Mouse (Mus musculus) ovary, postnatal 10 days (tissue): ENCODE measurements around the gene Fbxl8.
A peak's percentile ranks its signal among the peaks of the same experiment; 100 is the strongest.
"Not testable (repeated sequence)": the region's sequence is repeated elsewhere in the genome, so short reads cannot be mapped to it uniquely, and the experiment has no call there.

Experiments
- DNase-seq: peaks from one replicate; pipeline ENCODE4 v3.0.0; 2022; ENCODE audit warnings: low spot score

Gene Fbxl8

DNA sequence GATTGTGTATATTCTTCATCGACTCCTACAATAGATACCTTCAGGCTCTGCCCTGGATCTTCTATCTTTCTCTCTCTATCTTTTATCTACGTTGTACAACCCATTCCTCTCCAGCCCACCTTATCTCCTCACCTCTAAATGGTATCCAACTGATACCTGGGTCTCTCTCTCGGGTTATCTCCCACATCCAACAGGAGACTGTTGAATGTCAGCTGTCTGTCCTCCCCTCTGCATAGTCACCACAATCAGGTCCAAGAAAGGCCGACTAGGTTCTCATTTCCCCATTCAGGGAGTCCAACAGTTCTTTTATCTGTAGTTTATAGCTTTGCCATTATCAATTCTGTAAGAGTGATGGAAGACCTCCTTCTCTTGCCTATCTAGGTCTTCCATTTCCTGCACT lies 17.8 kb downstream of the Fbxl8 start:
- DNase-seq: no peak

DNA sequence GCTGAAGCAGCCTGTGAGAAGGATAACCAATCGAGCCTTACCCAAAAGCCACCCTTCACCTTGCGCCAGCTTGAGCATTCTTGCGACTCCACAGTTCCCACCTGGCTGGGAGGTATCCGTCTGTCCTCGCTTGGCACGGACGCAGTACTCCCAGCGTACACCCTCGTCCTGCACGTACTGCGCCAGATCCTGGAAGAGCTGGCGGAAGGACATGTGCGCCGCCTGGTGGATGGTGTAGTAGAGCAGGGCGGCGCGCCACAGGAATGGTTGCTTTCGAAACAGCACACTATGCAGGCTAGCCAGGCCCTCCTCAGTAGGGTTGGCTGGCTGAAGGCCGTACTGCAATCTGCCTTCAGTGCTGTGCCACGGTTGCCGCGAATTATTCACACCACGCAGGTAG lies 18.6 kb downstream of the Fbxl8 start:
- DNase-seq: no peak

DNA sequence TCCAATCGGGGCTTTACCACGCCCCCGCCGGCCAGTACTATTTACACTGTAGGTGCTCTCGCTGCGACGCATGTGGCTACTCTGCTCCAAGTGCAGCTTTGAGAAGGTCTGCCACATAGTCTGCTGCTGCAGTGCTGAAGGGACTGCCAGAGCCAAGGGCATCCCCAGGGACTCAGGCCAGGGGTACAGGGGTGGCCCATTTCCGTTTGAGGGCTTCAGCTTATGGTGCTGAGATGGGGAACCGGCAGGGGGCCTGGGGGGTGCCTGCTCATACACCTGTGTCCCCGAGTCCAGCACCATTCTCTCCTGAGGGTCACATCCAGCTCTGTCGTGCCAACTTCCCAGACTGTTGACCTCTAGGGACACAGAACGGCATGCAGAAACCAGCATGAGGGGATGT lies 21.1 kb downstream of the Fbxl8 start:
- no peak for DNase-seq

DNA sequence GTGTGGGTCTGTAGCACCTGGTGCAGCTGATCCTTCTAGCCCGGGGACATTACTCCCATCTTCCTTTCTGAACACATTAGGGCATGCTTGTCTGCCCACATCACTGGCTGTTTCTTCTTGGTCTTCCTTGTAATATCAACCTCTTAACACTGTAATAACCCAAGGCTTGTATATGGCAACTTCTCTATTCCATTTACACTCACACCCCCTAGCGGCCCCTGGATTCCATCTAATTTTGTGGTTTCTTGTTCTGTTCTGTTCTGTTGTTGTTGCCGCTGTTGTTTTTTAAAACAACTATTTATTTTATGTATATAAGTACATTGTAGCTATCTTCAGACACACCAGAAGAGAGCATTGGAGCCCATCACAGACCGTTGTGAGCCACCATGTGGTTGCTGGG lies 22.5 kb downstream of the Fbxl8 start:
- DNase-seq: no peak

DNA sequence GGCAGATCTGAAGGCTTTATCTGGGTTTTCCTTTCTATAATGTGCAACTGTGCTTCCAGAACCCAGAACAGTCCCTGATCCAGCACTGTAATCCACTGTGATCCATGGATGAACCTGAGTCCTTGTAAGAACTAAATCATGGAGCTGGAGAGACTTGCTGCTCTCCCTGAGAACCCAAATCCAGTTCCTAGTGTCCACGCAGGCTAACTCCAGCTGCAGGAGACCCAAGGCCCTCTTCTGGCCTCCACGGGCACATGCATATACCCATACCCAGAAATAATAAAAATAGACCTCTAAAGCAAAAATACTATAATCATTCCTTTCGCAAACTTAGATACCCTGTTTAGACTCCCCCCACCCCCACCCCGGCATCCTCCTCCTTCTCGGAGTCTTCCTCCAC lies 23.8 kb downstream of the Fbxl8 start:
- DNase-seq: no peak

DNA sequence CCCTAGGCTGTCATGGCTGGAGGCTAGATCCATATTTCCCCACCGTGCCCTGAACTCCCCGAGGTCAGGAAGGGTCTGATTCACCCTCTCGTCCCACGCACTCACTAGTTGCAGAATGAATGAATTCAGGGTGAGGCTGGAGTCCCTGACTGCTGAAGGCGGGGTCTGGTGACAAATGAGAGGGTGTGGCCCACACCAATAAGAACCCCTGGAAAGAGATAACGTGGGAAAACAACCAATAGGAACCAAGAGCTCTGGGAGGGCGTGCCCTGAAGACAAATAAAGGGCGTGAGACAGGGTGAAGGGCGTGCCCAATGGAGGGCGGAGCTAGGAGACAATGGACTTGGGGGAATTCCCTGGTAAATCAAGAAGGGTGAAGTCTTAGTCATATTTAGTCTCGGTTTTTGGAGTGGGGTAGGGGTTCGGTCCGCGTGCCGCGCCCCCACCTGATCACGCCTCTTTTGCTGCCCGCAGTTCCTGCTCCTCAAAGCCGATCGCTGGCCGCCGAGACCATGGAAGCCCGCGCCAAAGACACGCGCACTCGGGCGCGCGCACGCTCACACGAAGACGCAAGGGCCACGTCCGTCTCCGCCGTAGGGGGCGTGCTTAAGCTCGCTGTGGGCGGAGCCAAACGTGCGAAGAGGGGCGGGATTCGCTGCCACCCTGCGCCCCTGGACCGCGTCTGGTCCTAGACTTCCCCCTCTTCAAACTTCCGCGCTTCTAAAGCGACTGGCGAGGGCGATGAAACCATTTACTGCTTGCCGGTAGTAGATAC lies 24.7 kb downstream of the Fbxl8 start:
- peak; percentile 78 for DNase-seq

DNA sequence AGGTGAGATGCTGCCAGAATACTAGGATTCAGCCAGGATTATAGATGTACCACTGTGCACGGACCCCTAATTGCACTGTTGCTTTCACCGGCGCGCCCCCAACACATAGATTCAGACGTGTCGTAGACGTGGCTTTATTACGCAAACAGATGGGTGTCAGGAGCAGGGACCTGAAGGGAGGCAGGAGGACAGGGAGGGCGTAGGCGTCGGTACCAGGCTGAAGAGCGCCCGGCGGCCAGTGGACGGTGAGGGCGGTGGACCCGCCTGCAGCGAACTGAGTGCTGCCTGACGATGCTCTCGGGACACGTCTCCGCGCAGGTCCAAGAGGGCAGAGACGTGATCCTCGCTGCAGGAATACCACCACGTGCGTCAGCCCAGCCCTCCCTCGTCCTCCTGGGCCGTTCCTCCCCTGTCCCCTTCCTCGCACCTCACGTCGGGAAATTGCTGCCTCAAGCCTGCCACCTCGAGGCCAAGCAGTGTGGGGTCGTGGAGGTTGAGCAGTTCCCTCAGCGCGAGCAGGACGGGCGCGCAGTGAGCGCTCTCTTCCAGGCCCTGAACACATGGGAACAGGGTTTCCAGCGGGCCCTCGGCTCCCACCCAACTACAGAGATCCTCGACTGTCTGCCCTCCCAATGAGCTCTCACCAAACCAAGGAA lies 25.5 kb downstream of the Fbxl8 start, which contains the start of gene 4931428F04Rik:
TSS of gene 4931428F04Rik (minus strand) at position 60 of the 656 bp plus-strand sequence.
- DNase-seq: no peak

DNA sequence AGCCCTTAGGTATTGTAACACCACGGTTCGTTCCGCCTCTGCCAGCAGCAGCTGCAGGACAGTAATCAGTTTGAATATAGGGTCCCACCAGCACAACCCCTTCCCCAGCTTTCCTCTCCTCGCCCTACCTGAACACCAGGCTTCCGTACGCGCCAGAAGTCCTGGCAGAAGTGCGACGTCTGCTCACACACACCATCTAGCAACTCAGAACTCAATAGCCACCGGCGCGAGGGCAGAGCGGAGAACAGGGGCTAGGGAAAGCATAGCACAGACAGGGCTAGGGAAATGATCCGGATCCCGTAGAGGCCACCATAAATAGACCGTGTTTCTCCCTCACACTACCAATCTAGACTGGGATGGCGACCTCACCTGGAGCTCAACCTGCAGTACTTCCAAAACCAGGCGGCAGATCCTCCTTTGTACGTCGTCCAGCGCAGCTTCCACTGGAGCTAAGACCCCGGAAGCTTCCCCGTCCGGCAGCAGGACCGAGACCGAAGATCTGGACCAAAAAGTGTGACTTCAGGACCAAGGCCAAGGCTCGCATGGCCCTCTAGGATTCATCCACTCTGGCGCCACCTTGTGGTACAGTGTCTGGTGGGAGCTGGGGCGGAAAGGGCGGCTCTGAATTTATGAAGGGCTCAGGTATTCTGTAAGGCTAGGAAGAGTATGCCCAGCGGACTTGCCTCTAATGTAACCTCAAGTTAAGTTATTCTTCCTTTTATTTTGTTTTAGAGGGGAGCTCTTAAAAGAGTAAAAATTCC lies 26.3 kb downstream of the Fbxl8 start:
- peak; percentile 90 for DNase-seq

DNA sequence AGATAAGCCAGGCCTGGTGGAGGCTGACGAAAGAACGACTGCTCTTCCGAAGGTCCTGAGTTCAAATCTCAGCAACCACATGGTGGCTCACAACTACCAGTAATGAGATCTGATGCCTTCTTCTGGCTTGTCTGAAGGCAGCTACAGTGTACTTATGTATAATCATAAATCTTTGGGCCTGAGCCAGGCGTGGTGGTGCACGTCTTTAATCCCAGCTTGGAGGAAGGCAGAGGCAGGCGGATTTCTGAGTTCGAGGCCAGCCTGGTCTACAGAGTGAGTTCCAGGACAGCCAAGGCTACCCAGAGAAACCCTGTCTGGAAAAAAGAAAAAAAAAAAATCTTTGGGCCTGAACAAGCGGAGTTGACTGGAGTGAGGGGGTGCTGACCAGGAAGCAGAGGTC lies 26.9 kb downstream of the Fbxl8 start:
- DNase-seq: not testable (repeated sequence)

DNA sequence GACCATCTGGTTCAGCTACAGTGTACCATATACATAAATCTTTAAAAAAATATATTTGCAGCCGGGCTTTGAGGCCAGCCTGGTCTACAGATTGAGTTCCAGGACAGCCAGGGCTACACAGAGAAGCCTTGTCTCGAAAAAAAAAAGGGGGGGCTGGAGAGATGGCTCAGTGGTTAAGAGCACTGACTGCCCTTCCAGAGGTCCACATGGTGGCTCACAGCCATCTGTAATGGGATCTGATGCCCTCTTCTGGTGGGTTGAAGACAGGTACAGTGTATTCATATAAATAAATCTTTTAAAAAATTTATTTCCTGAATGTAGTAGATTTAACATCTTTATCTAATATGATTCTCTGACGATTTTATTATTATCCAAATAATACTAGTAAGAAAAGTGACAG lies 27.4 kb downstream of the Fbxl8 start:
- not testable (repeated sequence) for DNase-seq

DNA sequence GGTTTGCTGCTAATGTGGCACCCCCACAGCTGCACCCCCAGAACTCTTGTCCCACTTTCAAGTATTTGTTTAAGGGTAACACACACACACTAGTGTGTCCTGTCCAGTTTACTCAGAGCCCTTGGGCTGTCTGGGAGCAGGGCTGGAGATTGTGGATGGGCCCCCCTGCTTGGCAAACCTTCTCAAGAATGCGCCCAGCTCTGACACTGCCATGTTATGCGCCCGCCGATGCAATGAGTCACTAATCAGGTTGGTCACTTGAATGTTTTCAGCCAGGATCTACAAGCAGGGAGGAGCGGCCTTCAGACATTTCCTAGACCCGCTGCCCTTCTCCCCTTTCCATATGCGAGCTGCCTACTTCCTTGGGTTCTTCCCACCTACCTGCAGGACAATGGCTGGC lies 28.0 kb downstream of the Fbxl8 start:
- no peak for DNase-seq

DNA sequence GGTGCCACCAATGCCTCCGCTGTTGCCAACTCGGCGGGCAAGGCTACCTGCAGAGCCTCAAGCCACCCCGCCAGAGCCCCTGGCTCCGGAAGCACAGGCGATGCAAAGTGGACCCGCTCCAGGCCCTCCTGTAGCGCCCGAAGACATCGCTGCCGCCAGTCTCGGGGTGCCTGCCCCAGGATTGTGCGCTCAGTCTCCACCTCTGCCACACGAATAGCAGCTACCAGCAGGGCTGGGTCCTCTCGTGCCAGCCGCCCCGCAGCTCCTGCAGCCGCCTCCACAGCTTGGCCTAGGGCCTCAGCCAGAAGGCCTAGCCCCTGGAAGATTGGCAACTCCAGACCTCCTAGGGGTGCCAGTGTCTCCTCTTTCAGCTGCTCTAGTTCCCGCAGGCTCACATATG lies 29.0 kb downstream of the Fbxl8 start:
- no peak for DNase-seq

DNA sequence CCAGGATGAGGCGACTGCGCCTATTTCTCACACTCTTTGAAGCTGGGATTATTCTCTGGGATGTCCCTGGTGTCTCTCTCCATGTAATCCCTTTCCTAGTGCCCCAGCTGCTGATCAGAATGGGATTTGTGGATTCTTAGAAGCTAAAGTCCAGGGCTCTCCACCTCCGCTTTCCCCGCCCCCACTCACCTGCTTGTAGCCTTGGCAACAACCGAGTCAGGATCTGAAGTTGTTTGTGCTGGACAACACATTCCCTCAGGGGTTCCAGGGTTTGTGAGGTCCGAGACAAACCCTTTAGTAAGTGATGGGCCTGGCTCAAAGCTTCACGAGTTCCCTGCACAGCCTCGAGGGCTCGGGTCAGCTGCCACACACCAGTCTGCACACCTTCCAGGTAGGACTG lies 30.3 kb downstream of the Fbxl8 start:
- no peak for DNase-seq

DNA sequence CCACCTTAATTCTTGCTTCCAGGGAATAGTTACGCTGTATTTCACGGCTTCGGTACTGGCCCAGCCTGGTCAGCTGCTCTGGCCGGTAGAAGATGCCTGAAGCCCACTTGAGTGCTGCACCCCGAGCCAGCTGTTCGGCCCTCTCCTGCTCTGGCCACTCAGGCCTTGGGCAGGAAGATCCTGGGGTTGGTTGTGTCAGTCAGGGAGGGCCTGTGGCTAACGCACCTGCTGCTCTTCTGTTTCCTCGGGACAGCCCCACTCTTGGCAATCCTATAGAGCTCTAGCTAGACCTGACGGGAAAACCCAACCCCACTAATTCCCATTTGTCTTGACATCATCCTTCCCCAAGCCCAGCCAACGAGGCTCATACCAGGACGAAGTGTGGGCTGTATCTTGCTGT lies 30.8 kb downstream of the Fbxl8 start:
- DNase-seq: no peak

DNA sequence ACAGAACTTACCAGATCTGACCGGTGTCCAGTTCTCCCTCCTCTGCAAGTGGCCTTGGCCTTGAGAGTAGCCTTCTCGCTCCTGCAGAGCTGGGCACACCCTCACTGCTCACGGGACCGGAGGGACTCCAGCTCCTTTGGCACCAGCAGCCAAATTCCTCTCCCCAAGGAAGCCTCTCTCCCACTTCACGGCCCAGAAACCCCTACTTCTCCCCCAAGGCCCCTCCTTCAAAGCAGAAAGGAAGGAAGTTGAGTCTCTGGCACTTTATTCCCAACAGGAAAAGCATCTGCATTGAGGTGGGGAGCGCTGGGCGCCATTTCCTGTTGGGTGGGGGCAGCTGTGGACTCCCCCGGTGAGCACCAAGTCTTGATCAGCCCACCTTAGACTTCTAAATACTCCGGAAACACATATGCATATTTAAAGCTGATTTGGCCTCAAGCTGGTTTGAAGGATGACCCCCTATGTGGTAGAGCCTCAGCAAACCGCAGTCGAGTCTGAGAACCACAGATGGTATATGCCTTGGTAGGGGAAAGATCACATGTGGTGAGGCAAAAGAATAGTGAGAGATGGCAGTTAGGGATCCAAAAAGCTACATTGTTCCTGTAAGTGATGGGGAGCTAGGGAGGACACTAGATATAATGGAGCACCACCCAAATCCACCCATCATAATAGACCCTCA lies 31.6 kb downstream of the Fbxl8 start, which contains the start of gene Exoc3l:
TSS of gene Exoc3l (minus strand) at position 207 of the 679 bp plus-strand sequence.
- no peak for DNase-seq

DNA sequence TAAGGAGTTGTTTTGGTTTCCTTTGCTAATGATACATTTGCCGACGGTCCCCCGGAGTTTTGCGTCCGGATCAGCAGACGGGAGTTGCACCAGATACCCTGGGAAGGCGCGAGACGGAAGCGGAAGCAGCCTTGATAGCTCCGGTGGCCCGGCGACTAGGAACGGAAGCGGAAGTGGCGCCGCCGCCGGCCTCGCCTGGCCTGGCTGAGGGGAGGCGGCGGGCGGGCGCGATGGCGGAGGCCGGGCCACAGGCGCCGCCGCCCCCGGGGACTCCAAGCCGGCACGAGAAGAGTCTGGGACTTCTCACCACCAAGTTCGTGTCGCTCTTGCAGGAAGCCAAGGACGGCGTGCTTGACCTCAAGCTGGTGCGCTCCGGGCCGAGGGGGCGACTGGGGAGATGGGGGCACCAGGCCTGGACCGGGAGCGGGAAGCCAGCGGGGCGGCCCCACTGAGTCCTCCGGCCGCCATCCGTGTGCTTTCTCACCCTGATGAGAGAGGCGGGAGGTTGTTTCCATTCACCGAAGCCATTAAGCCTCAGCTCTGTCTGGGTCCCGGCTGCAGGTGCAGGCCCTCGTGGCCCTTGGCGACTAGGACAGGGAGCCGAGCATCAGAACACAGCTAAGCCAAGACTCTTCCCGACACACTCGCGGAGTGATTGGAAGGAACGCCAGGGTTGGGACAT lies 33.2 kb downstream of the Fbxl8 start, which contains the start of gene E2f4:
TSS of gene E2f4 (plus strand) at position 153 of the 682 bp plus-strand sequence.
- DNase-seq: peak; percentile 60

DNA sequence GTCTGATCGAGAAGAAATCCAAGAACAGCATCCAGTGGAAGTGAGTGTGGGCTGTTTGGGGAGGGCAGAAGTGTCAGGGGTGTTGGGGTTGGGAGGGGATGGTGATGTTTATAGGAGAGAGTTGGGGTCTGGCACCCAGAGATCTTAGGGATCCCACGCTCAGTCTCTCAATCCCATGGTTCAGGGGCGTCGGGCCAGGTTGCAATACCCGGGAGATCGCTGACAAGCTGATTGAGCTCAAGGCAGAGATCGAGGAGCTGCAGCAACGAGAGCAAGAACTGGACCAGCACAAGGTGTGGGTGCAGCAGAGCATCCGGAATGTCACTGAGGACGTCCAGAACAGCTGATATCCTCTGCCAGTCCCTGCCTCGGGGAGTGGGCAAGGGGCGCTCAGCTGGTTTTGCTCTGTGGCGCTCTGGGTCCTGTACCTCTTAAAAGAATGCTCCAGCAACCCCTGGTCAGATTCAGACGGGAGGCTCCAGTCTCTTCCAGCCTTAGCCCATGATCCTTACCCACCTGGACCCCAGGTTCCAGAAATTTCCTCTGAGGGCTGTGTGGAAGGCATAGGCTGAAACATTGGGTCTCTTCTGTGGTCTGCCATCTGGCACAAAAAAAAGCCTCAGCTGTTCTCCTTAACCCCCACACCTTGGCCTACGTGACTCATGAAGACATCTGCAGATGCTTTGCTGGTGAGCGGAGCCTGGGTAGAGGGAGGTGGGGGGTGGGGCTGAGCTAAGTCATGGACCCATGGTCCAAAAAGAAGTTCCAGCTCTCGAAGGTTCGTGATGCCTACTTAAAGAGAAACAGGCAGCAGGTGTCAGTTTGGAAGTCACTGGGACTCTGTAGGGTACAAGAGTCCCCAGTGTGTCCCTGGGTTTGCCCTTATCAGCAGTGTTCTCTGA lies 34.2 kb downstream of the Fbxl8 start:
- no peak for DNase-seq

DNA sequence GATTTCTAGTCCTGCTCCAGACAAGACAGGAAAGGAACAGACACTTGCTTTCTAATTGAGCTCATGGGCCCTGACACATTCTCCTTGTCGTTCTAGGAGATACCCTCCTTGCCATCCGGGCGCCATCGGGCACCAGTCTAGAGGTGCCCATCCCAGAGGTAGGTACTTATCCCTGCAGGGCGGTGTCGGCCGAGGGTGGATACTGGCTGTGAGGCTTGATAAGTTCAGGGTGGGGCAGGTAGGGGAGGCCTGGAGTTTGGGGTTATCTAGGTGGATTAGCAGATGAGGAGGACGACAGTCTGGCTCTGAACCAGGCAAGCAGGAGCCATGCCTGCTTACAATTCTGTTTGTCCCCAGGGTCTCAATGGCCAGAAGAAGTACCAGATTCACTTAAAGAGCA lies 35.5 kb downstream of the Fbxl8 start:
- no peak for DNase-seq

DNA sequence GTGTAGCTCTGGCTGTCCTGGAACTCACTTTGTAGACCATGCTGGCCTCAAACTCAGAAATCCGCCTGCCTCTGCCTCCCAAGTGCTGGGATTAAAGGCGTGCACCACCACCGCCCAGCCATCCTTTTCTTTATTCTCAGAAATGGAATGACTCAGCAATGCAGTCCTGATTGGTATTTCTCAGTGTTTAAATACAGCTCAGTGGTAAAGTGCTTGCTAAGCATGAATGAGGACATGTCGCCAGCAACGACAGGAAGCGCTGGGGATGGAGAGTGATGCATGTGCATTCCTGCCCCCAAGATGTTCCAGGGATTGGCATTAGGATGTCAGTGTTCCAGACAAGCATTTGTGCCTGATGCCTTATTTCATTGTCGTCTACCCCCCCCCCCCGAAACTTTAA lies 38.9 kb downstream of the Fbxl8 start:
- no peak for DNase-seq

DNA sequence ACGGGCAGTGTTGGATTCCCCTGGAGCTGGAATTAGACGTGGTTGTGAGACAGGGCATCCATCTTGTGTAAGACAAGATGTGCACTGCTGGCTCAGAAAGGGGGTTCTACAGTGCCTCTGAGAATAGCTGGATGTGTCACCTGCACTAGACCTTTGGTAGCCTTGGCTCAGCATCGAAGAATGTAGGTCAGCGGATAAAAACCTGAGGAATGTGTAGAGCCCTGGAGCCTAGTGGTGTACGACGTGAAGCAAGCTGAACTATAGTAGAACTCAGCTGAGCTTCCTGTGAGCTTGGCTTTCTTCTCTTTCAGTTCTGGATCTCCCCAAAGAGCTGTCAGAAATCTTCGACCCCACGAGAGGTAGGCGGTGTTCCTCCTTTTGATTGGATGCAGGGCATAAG lies 39.4 kb downstream of the Fbxl8 start:
- no peak for DNase-seq
